Mouse (Mus musculus) heart, adult 2 months (tissue): ENCODE results near the gene Kcnq1. TPM values are rescaled to one million over a fixed set of nuclear protein-coding genes. Genes with fewer than 3 reads are reported as not detected.
A peak's percentile ranks its signal among the peaks of the same experiment; 100 is the strongest.

Experiments
- DNase-seq, 2 experiments: peaks; one replicate each; pipeline ENCODE4 v3.0.0; 2021
- H3K27ac ChIP-seq: fragments of 200-600 bp; 2 replicates; pipeline ENCODE4 v1.8.1; 2022
- H3K27me3 ChIP-seq: fragments of 200-500 bp; 2 replicates; pipeline ENCODE4 v1.6.1; 2012; ENCODE audit warnings: mild to moderate bottlenecking, low read length, inconsistent platforms, mixed read lengths; ENCODE audit not compliant: control insufficient read depth, insufficient read depth
- H3K36me3 ChIP-seq: fragments of 200-500 bp; 2 replicates; pipeline ENCODE4 v1.6.1; 2012; ENCODE audit warnings: low read length, inconsistent platforms; ENCODE audit not compliant: control insufficient read depth, insufficient read depth
- H3K4me1 ChIP-seq: fragments of 200-500 bp; 2 replicates; pipeline ENCODE4 v1.6.1; 2011; ENCODE audit warnings: low read length; ENCODE audit not compliant: control insufficient read depth, insufficient read depth
- H3K4me3 ChIP-seq: fragments of 200-600 bp; 2 replicates; pipeline ENCODE4 v1.8.1; 2022
- H3K79me2 ChIP-seq: fragments of 200-500 bp; replicated peaks from 2 replicates; pipeline ENCODE4 v1.6.1; 2012; ENCODE audit warnings: mild to moderate bottlenecking, inconsistent platforms, low read length, moderate library complexity, mixed read lengths; ENCODE audit not compliant: control insufficient read depth, insufficient read depth
- H3K9ac ChIP-seq: fragments of 200-500 bp; 2 replicates; pipeline ENCODE4 v1.6.1; 2012; ENCODE audit warnings: low read depth, mild to moderate bottlenecking, control low read depth, inconsistent platforms, low read length, mixed read lengths
- CTCF ChIP-seq: fragments of 200-600 bp; IDR thresholded peaks from 2 replicates; pipeline ENCODE4 v1.8.1; 2022; ENCODE audit warnings: antibody characterized with exemption, mild to moderate bottlenecking, moderate library complexity
- EP300 ChIP-seq: fragments of 200-500 bp; IDR thresholded peaks from 2 replicates; pipeline ENCODE4 v1.6.1; 2011; ENCODE audit warnings: low read depth, low read length, control low read depth; ENCODE audit not compliant: insufficient read depth
- POLR2A ChIP-seq: fragments of 200-500 bp; IDR thresholded peaks from 2 replicates; pipeline ENCODE4 v1.6.1; 2011; ENCODE audit warnings: mild to moderate bottlenecking, low read depth, low read length, control low read depth; ENCODE audit not compliant: insufficient read depth
- WGBS: fragments of 180-500 bp; shearing (Covaris S2); methylation state at CpG from one replicate; pipeline ENCODE4 v1.1.7; 2018; 5-methylcytosine and 5-hydroxymethylcytosine counted together
- intact Hi-C: fragments of 180-260 bp; cut with DNase I; formaldehyde crosslinking; loops from one replicate; pipeline ENCODE4 v1.15.1; 2025
- polyA plus RNA-seq: library from polyadenylated mRNA; depleted of rRNA; stranded (reverse); fragments of >200 nt; gene quantifications from 2 replicates; pipeline ENCODE4 v1.2.3, GENCODE M21; 2012
- total RNA-seq, 2 experiments: library from RNA; stranded (reverse); gene quantifications; 2 replicates each; pipeline ENCODE4 v1.2.3; 2021

Kcnq1 gene
- total and polyA plus RNA-seq, 3 experiments, result 32.4 to 42.0 (median 34.2) TPM

GRCm38 (mm10) chr7:143114773-143115172 lies 8.6 kb downstream of the Kcnq1 start:
- TF ChIP-seq EP300, result no peak
- no peak for TF ChIP-seq POLR2A
- TF ChIP-seq CTCF, result peak; percentile 35
- Histone ChIP-seq H3K79me2 (no peaks in the 10 kb centered on the region; the same call in 1 of the 2 replicates), H3K4me1 (peaks cover 18% of the 10 kb centered on the region)

DNA sequence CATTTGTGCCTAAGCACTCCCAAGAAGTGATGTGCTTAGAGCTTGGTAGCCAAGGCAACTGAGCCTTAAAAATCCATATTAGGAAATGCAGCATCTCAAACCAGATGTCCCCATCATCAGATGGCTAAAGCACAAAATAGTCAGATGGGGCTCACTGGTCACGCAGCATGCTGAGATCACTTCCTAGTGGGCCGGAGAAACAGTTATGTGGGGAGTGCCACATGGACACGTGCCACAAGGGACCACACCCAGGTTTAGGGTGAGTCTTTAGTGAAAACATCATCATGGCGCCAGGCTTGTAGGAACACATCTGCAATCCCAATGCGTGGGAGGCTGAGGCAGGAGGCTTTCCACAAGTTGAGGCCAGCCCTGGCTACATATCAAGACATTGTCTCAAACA lies 10.4 kb downstream of the Kcnq1 start:
- intact Hi-C loops, result no loop called here
- H3K4me1 ChIP-seq, result peaks cover 23% of the 10 kb centered on the region

More at GRCm38 (mm10) chr7:143114773-143115172, 8.6 kb downstream of the Kcnq1 start:
- Histone ChIP-seq H3K9ac (no peak overlapping the region), H3K27me3 (no peaks in the 10 kb centered on the region), H3K27ac (no peak overlapping the region), H3K36me3 (peaks cover 2% of the 10 kb centered on the region; the same call in 1 of the 2 replicates), H3K4me3 (no peak overlapping the region)
- intact Hi-C loops, result no loop called here
- no peak for DNase-seq

DNA sequence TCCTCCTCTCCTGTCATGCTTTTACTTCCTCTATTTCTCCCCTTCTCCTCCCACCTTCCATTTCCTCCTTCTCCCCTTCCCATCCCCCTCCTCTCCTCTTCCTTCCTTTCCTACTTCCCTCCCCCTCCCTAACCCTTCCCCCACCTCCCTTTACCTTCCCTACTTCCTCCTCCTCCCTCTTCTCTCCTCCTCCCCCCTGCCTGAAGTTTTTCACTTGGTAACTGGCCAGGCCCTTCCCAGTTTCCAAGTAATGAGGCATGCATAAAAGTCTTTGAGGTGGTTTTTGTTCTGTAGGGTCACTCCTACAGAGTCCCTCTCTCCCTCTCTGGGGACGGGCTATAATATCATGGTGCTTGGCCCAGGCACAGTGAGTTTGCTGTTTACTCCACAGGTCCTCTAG lies 13.2 kb downstream of the Kcnq1 start:
- intact Hi-C loops, result loop anchor here (2.0 kb wide), 1 partner anchor 17 kb away; no protein-coding TSS in a partner anchor
- Histone ChIP-seq H3K4me3 (no peak overlapping the region), H3K4me1 (peaks cover 28% of the 10 kb centered on the region), H3K9ac (no peak overlapping the region), H3K27ac (peak overlapping the region; percentile 88), H3K36me3 (no peaks in the 10 kb centered on the region), H3K27me3 (no peaks in the 10 kb centered on the region), H3K79me2 (no peaks in the 10 kb centered on the region; the same call in 1 of the 2 replicates)
- 5% methylated on average over 1 of the region's 1 CpGs for WGBS
- no peak for TF ChIP-seq POLR2A
- no peak for TF ChIP-seq EP300
- no peak for TF ChIP-seq CTCF
- DNase-seq, result no peak

More for the DNA sequence above, 10.4 kb downstream of the Kcnq1 start:
- DNase-seq, result no peak
- 52% methylated on average over 5 of the region's 5 CpGs for whole genome bisulfite sequencing
- no peak overlapping the region for H3K27ac ChIP-seq
- TF ChIP-seq POLR2A (no peak), CTCF (no peak), EP300 (no peak)
- H3K4me3 ChIP-seq, result no peak overlapping the region
- H3K9ac ChIP-seq, result no peak overlapping the region
- no peaks in the 10 kb centered on the region for H3K27me3 ChIP-seq
- H3K79me2 ChIP-seq, result no peaks in the 10 kb centered on the region; the same call in 1 of the 2 replicates
- H3K36me3 ChIP-seq, result no peaks in the 10 kb centered on the region

GRCm38 (mm10) chr7:143119826-143120225 lies 13.7 kb downstream of the Kcnq1 start:
- TF ChIP-seq POLR2A, result no peak
- TF ChIP-seq EP300, result no peak
- TF ChIP-seq CTCF, result no peak
- WGBS, result 65% methylated on average over 3 of the region's 3 CpGs
- Histone ChIP-seq H3K4me3 (no peak overlapping the region), H3K9ac (no peak overlapping the region), H3K27ac (peak overlapping the region; percentile 88), H3K79me2 (no peaks in the 10 kb centered on the region; the same call in 1 of the 2 replicates), H3K27me3 (no peaks in the 10 kb centered on the region), H3K4me1 (peaks cover 28% of the 10 kb centered on the region), H3K36me3 (no peaks in the 10 kb centered on the region)
- intact Hi-C loops, result loop anchor here (2.0 kb wide), 1 partner anchor 17 kb away; no protein-coding TSS in a partner anchor
- DNase-seq, result no peak

- TF ChIP-seq CTCF, result no peak
- 0 out of 2 replicates have a peak, but pooled peaks have one; percentile 52 for TF ChIP-seq EP300
- TF ChIP-seq POLR2A, result no peak
- Histone ChIP-seq H3K4me3 (no peak overlapping the region), H3K27me3 (no peaks in the 10 kb centered on the region), H3K4me1 (peaks cover 29% of the 10 kb centered on the region), H3K27ac (peak overlapping the region; percentile 88), H3K36me3 (no peaks in the 10 kb centered on the region), H3K79me2 (no peaks in the 10 kb centered on the region; the same call in 1 of the 2 replicates), H3K9ac (peak overlapping the region; percentile 34; the same call in 1 of the 2 replicates)
- peak; percentile 72 to 86 for DNase-seq
- intact Hi-C loops, result no loop called here
- WGBS, result 46% methylated on average over 5 of the region's 5 CpGs
These were observed 16.0 kb downstream of the Kcnq1 start for GRCm38 (mm10) chr7:143122191-143122590.

GRCm38 (mm10) chr7:143123876-143124669 lies 17.9 kb downstream of the Kcnq1 start:
- Histone ChIP-seq H3K36me3 (no peaks in the 10 kb centered on the region), H3K4me3 (no peak overlapping the region), H3K27me3 (no peaks in the 10 kb centered on the region), H3K4me1 (peaks cover 27% of the 10 kb centered on the region), H3K79me2 (no peaks in the 10 kb centered on the region), H3K27ac (peak overlapping the region; percentile 88), H3K9ac (peak overlapping the region; percentile 55)
- no peak for TF ChIP-seq POLR2A
- peak; percentile 72 for TF ChIP-seq EP300
- DNase-seq, result peak; percentile 73 to 86
- intact Hi-C loops, result loop anchor here (2.0 kb wide), 2 partner anchors 13 to 15 kb away; no protein-coding TSS in a partner anchor
- WGBS, result 30% methylated on average over 6 of the region's 6 CpGs
